Mouse (Mus musculus) CD4-positive naive resting alpha-beta T cell, adult 57 days (primary cell): ENCODE measurements around the gene Cntnap2. TPM values are rescaled to one million over a fixed set of nuclear protein-coding genes. Genes with fewer than 3 reads are reported as not detected.

Experiments used
- total RNA-seq: library from RNA; stranded (reverse); gene quantifications from one replicate; pipeline ENCODE4 v1.2.4, GENCODE M21; 2023

Gene Cntnap2
- total RNA-seq = not detected

DNA sequence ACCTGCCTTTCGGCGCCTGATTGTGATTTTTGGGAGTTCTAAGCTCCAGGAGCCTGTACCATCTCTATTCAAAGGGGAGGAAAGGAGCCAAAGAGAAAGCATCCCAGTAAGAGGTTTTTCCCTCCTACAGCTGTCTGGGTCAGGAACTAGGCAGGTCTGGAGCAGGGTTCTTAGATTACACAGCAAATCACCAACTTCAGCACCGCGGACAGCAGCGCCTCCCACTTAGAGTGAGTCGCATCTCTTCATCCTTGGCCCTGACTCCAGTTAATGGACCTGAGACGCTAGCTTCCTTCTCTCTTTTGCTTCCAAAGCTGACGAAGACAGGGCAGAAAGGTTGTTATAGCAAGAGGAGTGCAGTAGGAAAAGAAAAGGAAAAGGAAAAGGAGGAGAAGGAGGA lies at the start of gene Cntnap2:
Gene Cntnap2, plus strand, starts transcription at position 267 of the 400 bp plus-strand sequence.

